Mouse (Mus musculus): ENCODE results near the gene Rbm34.

DNA sequence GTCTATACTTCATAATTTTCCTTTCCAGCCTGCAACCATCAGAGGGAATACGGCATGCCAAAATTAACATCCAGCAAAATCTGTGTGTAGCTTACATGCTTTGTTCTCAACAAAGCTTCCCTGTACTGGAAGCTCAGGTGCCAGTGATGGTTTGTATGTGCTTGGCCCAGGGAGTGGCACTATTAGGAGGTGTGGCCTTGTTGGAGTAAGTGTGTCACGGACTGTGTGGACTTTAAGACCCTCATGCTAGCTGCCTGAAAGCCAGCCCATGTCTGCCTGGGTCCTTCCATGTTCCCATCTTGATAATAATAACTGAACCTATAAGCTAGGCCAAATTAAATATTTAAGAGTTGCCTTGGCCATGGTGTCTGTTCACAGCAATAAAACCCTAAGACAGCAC lies 35.5 kb downstream of the Rbm34 start:
- TF ChIP-seq FLI1 (IDR thresholded peaks at IDR 0.05; ENCODE audit: low read length) (no peak), GATA1 (IDR thresholded peaks at IDR 0.05; ENCODE audit: borderline replicate concordance, low read length) (no peak)
